Mouse (Mus musculus) gastrocnemius, adult 2 months (tissue): ENCODE results near the gene Zfp281. TPM values are rescaled to one million over a fixed set of nuclear protein-coding genes. Genes with fewer than 3 reads are reported as not detected.

Experiments
- DNase-seq: peaks from one replicate; pipeline ENCODE4 v3.0.0; 2022
- H3K27ac ChIP-seq: fragments of 200-600 bp; 2 replicates; pipeline ENCODE4 v1.8.1; 2022; ENCODE audit warnings: mild to moderate bottlenecking
- H3K4me3 ChIP-seq: fragments of 200-600 bp; 2 replicates; pipeline ENCODE4 v1.8.1; 2022; ENCODE audit warnings: mild to moderate bottlenecking, moderate library complexity
- CTCF ChIP-seq: fragments of 200-600 bp; IDR thresholded peaks from 2 replicates; pipeline ENCODE4 v1.8.1; 2022; ENCODE audit warnings: antibody characterized with exemption, mild to moderate bottlenecking, moderate library complexity
- intact Hi-C: fragments of 180-260 bp; cut with DNase I; formaldehyde crosslinking; loops from one replicate; pipeline ENCODE4 v1.15.1; 2025
- total RNA-seq, 2 experiments: library from RNA; stranded (reverse); gene quantifications; 2 replicates each; pipeline ENCODE4 v1.2.3; 2021

The Zfp281 gene
- total RNA-seq, 2 experiments from 2014 or later: 10.1 to 15.0 TPM

- peak; percentile 3; the same call in 1 of the 2 replicates for TF ChIP-seq CTCF
- H3K4me3 ChIP-seq: peak overlapping the region; percentile 97
- DNase-seq: peak; percentile 63
- peak overlapping the region; percentile 94 for H3K27ac ChIP-seq
- intact Hi-C loops: loop anchor here (5.0 to 10.0 kb wide), 4 partner anchors 57 to 1990 kb away; no protein-coding TSS in a partner anchor
These were observed 556 bp downstream of the Zfp281 start for GRCm38 (mm10) chr1:136625019-136625895.

- no peak for TF ChIP-seq CTCF
- DNase-seq: no peak
- H3K27ac ChIP-seq: peak overlapping the region; percentile 94
- H3K4me3 ChIP-seq: peak overlapping the region; percentile 97
- intact Hi-C loops: loop anchor here (2.0 to 10.0 kb wide), 5 partner anchors 56 to 1989 kb away; no protein-coding TSS in a partner anchor
These were observed 1.4 kb downstream of the Zfp281 start for GRCm38 (mm10) chr1:136626141-136626540.

DNA sequence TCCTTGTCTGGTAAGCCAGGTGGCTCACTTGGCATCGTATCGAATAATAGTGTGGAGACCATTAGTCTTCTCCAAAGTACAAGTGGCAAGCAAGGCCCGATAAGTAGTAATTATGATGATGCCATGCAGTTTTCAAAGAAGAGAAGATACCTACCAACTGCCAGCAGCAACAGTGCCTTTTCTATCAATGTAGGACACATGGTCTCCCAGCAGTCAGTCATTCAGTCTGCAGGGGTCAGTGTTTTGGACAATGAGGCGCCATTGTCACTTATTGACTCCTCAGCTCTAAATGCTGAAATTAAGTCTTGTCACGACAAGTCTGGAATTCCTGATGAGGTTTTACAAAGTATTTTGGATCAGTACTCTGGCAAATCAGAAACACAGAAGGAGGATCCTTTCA, 2.1 kb downstream of the Zfp281 start:
- no peak for DNase-seq
- no peak for TF ChIP-seq CTCF
- Histone ChIP-seq H3K4me3 (peak overlapping the region; percentile 97), H3K27ac (no peak overlapping the region)
- intact Hi-C loops: loop anchor here (2.0 to 10.0 kb wide), 5 partner anchors 56 to 1988 kb away; no protein-coding TSS in a partner anchor

- H3K4me3 ChIP-seq: peak overlapping the region; percentile 51
- no peak for DNase-seq
- intact Hi-C loops: loop anchor here (2.0 to 10.0 kb wide), 5 partner anchors 55 to 1987 kb away; no protein-coding TSS in a partner anchor
- no peak for TF ChIP-seq CTCF
- H3K27ac ChIP-seq: no peak overlapping the region
These were observed 2.9 kb downstream of the Zfp281 start for GRCm38 (mm10) chr1:136627591-136627990.

- Histone ChIP-seq H3K27ac (no peak overlapping the region), H3K4me3 (no peak overlapping the region)
- no peak for TF ChIP-seq CTCF
- no peak for DNase-seq
- intact Hi-C loops: no loop called here
These were observed 8.2 kb downstream of the Zfp281 start for GRCm38 (mm10) chr1:136632891-136633290.

GRCm38 (mm10) chr1:136635644-136636043, 10.9 kb downstream of the Zfp281 start:
- no peak for TF ChIP-seq CTCF
- H3K4me3 ChIP-seq: no peak overlapping the region
- no peak for DNase-seq
- intact Hi-C loops: no loop called here
- no peak overlapping the region for H3K27ac ChIP-seq

- intact Hi-C loops: no loop called here
- DNase-seq: no peak
- no peak for TF ChIP-seq CTCF
- Histone ChIP-seq H3K27ac (no peak overlapping the region), H3K4me3 (no peak overlapping the region)
These were observed 12.2 kb downstream of the Zfp281 start for GRCm38 (mm10) chr1:136636946-136637345.

- Histone ChIP-seq H3K4me3 (no peak overlapping the region), H3K27ac (no peak overlapping the region)
- no peak for TF ChIP-seq CTCF
- intact Hi-C loops: no loop called here
- no peak for DNase-seq
These were observed 13.0 kb downstream of the Zfp281 start for GRCm38 (mm10) chr1:136637696-136638095.

DNA sequence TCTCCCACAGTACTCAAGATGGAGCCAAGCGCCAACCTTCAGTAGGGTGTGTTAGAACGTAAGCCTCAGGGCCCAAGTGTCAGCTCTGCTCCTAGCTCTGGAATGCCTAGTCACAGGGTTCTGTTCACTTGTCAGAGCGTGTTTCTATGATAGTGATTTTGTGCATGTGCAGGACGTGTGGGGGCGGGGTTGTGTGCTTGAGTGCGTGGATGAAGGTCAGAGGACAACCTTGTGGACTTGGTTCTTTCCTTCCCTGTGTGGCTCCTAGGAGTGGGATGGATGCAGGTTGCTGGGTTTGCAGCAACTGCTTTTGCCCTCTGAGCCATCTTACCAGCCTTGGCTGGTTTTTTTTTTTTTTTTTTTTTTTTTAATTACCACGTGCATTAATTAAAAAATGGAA, 13.5 kb downstream of the Zfp281 start:
- DNase-seq: no peak
- intact Hi-C loops: no loop called here
- Histone ChIP-seq H3K4me3 (no peak overlapping the region), H3K27ac (no peak overlapping the region)
- TF ChIP-seq CTCF: no peak

DNA sequence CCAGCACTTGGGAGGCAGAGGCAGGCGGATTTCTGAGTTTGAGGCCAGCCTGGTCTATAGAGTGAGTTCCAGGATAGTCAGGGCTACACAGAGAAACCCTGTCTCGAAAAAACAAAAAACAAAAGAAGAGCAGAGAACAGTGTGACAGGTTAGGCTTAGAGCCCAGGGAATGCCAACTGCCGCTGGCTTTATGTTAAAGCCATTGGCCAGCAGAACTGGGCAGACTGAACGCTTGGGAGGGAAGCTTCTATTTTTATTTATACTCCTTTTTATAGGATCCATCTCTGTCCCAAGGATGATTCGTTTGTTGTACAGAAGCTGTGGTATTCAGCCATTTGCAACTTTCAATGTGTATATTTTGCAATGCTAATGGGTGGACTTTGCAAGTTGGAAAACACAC, 14.0 kb downstream of the Zfp281 start:
- no peak for DNase-seq
- no peak overlapping the region for H3K4me3 ChIP-seq
- no peak for TF ChIP-seq CTCF
- intact Hi-C loops: no loop called here
- H3K27ac ChIP-seq: no peak overlapping the region

GRCm38 (mm10) chr1:136639221-136639620, 14.5 kb downstream of the Zfp281 start:
- DNase-seq: no peak
- no peak overlapping the region for H3K4me3 ChIP-seq
- TF ChIP-seq CTCF: no peak
- no peak overlapping the region for H3K27ac ChIP-seq
- intact Hi-C loops: no loop called here

GRCm38 (mm10) chr1:136642701-136643100, 18.0 kb downstream of the Zfp281 start:
- intact Hi-C loops: no loop called here
- TF ChIP-seq CTCF: no peak
- no peak for DNase-seq
- Histone ChIP-seq H3K4me3 (no peak overlapping the region), H3K27ac (no peak overlapping the region)

GRCm38 (mm10) chr1:136644486-136644885, 19.8 kb downstream of the Zfp281 start:
- no peak for DNase-seq
- H3K27ac ChIP-seq: no peak overlapping the region
- intact Hi-C loops: no loop called here
- TF ChIP-seq CTCF: no peak
- H3K4me3 ChIP-seq: no peak overlapping the region
